Comparison of ENCODE assay signal across 27 mouse cellular contexts in genomic region chr16:28931213-28931612, GRCm38 (mm10). TPM values are rescaled to one million over a fixed set of nuclear protein-coding genes. Genes with fewer than 3 reads are reported as not detected.
DNase-seq lines count a peak whose midpoint lies in the region; ATAC-seq and TF ChIP-seq lines count a peak whose summit lies in the region.
"Had no signal": no experiment of that assay in that cellular context is flagged by ENCODE, and none has a peak within 500 bp of the region (broad histone marks: within the 10 kb centered on the region; RNA-seq: fewer than 3 reads in every experiment).

No protein-coding gene starts in this region.

- H3K4me1 ChIP-seq in intestine, postnatal 0 days (replicated peaks; ENCODE audit: control insufficient read depth, insufficient read depth, low read length) = 0 out of 2 replicates have a peak, but pooled peaks cover 5% of the 10 kb centered on the region
- peaks cover 10% of the 10 kb centered on the region for H3K4me1 ChIP-seq in intestine, embryonic 15.5 days (replicated peaks)
- peaks cover 9% of the 10 kb centered on the region for H3K4me1 ChIP-seq in kidney, embryonic 14.5 days (ENCODE audit: control insufficient read depth, insufficient read depth, low read length)

- no peaks in the 10 kb centered on the region for H3K27me3 ChIP-seq in intestine, postnatal 0 days (replicated peaks; ENCODE audit: control insufficient read depth, insufficient read depth, low read length)
- H3K27me3 ChIP-seq in intestine, embryonic 15.5 days (replicated peaks) = no peaks in the 10 kb centered on the region
- H3K27me3 ChIP-seq in kidney, embryonic 14.5 days (ENCODE audit: control insufficient read depth, insufficient read depth, low read length) = peaks cover 5% of the 10 kb centered on the region; the same call in 1 of the 2 replicates
- H3K27me3 ChIP-seq: embryonic facial prominence, embryonic 13.5 days; forebrain, embryonic 15.5 days; Patski had no signal

- peak; percentile 35; the same call in 1 of the 2 replicates for ATAC-seq in intestine, postnatal 0 days
- ATAC-seq in intestine, embryonic 15.5 days = no peak
- no peak for ATAC-seq in kidney, embryonic 14.5 days (ENCODE audit: low FRiP score, low TSS enrichment)
- ATAC-seq: CD4-positive, CD25-positive, alpha-beta regulatory T cell, adult 4 months; forebrain, embryonic 15.5 days; Patski had no signal

- peak; percentile 14 to 47 for DNase-seq in kidney, postnatal 25 days
- peak; percentile 36 for DNase-seq in ES-CJ7 (ENCODE audit: low read depth, low spot score)
- DNase-seq in yolk sac, embryonic 10.5 days (ENCODE audit: low spot score) = peak; percentile 70
- no peak for DNase-seq in layer of hippocampus, postnatal 25 days (ENCODE audit: extremely low spot score in 1 of 2, low spot score in 1 of 2)
- DNase-seq: adrenal gland, adult 2 months; adrenal gland, postnatal 14 days; cerebellum, adult 11 months; cerebellum, adult 8-10 months; cerebellum, postnatal 10 days; cerebellum, postnatal 36 days; embryo, embryonic 11 days; gastrocnemius, postnatal 25 days; heart, adult 2 months had no signal

- H3K4me3 ChIP-seq in intestine, postnatal 0 days (ENCODE audit: low read depth, low read length) = no peak overlapping the region
- no peak overlapping the region for H3K4me3 ChIP-seq in intestine, embryonic 15.5 days (replicated peaks)
- no peak overlapping the region for H3K4me3 ChIP-seq in kidney, embryonic 14.5 days (ENCODE audit: low read length)
- H3K4me3 ChIP-seq: embryonic facial prominence, embryonic 13.5 days; erythroblast, embryonic 14.5 days; forebrain, embryonic 12.5 days; heart, adult 2 months; heart, embryonic 10.5 days; hindbrain, embryonic 15.5 days had no signal

- no peak overlapping the region for H3K4me2 ChIP-seq in intestine, postnatal 0 days (replicated peaks; ENCODE audit: low read depth)
- no peak overlapping the region for H3K4me2 ChIP-seq in intestine, embryonic 15.5 days (replicated peaks)
- no peak overlapping the region for H3K4me2 ChIP-seq in kidney, embryonic 14.5 days (replicated peaks; ENCODE audit: low read depth, low read length)
- H3K4me2 ChIP-seq: forebrain, embryonic 15.5 days had no signal

- no peak overlapping the region for H3K9ac ChIP-seq in intestine, postnatal 0 days (ENCODE audit: low read depth, low read length)
- H3K9ac ChIP-seq in intestine, embryonic 15.5 days = no peak overlapping the region
- H3K9ac ChIP-seq in kidney, embryonic 14.5 days (ENCODE audit: low read depth, low read length) = no peak overlapping the region
- H3K9ac ChIP-seq: embryonic facial prominence, embryonic 13.5 days; forebrain, embryonic 12.5 days; forebrain, embryonic 15.5 days; hindbrain, embryonic 12.5 days had no signal

- H3K9me3 ChIP-seq in intestine, postnatal 0 days (ENCODE audit: control insufficient read depth) = no peaks in the 10 kb centered on the region
- H3K9me3 ChIP-seq in intestine, embryonic 15.5 days = no peaks in the 10 kb centered on the region
- H3K9me3 ChIP-seq in kidney, embryonic 14.5 days (ENCODE audit: control insufficient read depth, low read length) = no peaks in the 10 kb centered on the region
- H3K9me3 ChIP-seq: embryonic facial prominence, embryonic 10.5 days; embryonic facial prominence, embryonic 13.5 days; forebrain, embryonic 12.5 days; forebrain, embryonic 15.5 days; heart, embryonic 10.5 days; hindbrain, embryonic 12.5 days; hindbrain, embryonic 15.5 days had no signal

- 74% methylated on average over 2 of the region's 2 CpGs for WGBS in intestine, postnatal 0 days
- 75% methylated on average over 2 of the region's 2 CpGs for WGBS in intestine, embryonic 15.5 days
- 64% methylated on average over 2 of the region's 2 CpGs for WGBS in kidney, embryonic 14.5 days

- H3K36me3 ChIP-seq in intestine, postnatal 0 days (ENCODE audit: control insufficient read depth, insufficient read depth) = no peaks in the 10 kb centered on the region
- H3K36me3 ChIP-seq in intestine, embryonic 15.5 days = no peaks in the 10 kb centered on the region
- no peaks in the 10 kb centered on the region for H3K36me3 ChIP-seq in kidney, embryonic 14.5 days (ENCODE audit: control insufficient read depth, insufficient read depth, low read length)
- H3K36me3 ChIP-seq: embryonic facial prominence, embryonic 10.5 days; embryonic facial prominence, embryonic 13.5 days; forebrain, embryonic 12.5 days; forebrain, embryonic 15.5 days; G1E; hindbrain, embryonic 12.5 days; hindbrain, embryonic 15.5 days had no signal

- H3K27ac ChIP-seq in intestine, postnatal 0 days (ENCODE audit: low read depth, low read length) = no peak overlapping the region
- no peak overlapping the region for H3K27ac ChIP-seq in intestine, embryonic 15.5 days
- no peak overlapping the region for H3K27ac ChIP-seq in kidney, embryonic 14.5 days (ENCODE audit: low read depth, low read length)
- H3K27ac ChIP-seq: embryonic facial prominence, embryonic 10.5 days; embryonic facial prominence, embryonic 13.5 days; forebrain, embryonic 12.5 days; forebrain, embryonic 15.5 days; heart, adult 2 months; heart, embryonic 10.5 days; hindbrain, embryonic 12.5 days had no signal

- peak; percentile 10; the same call in 1 of the 2 replicates for TF ChIP-seq CTCF in intestine, postnatal 0 days (IDR thresholded peaks at IDR 0.05; ENCODE audit: low read depth)

RNA-seq across cellular contexts. Expression of gene Mb21d2, which starts 1.7 kb away (rescaled TPM):
- 6.6 and 6.8 TPM in 2 replicates for polyA plus RNA-seq in intestine, postnatal 0 days (2015; fragmentation: Nextera tagmentation; extraction: Ambion mirVana)
- polyA plus RNA-seq in intestine, embryonic 15.5 days (2015; fragmentation: Nextera tagmentation; extraction: Ambion mirVana) = 9.0 and 9.1 TPM in 2 replicates
- polyA plus RNA-seq in kidney, embryonic 14.5 days (2014; fragmentation: Nextera tagmentation; extraction: Ambion mirVana) = 6.3 and 9.4 TPM in 2 replicates
- total RNA-seq in layer of hippocampus, postnatal 25 days (2021) = 10 to 100 TPM; 25.8 to 26.9 TPM
- total RNA-seq: G1E had no signal
- polyA plus RNA-seq: CD4-positive, CD25-positive, alpha-beta regulatory T cell, adult 4 months; erythroblast, embryonic 14.5 days; G1E had no signal

Comparison
In these comparisons a context has a peak if more than half of its experiments do, and no peak if none do; other contexts are left out.
1. DNase-seq: peak in kidney, postnatal 25 days (2 of 2), ES-CJ7 (single experiment) and yolk sac, embryonic 10.5 days (single experiment); none in layer of hippocampus, postnatal 25 days (0 of 2).